In the genomic region with DNA sequence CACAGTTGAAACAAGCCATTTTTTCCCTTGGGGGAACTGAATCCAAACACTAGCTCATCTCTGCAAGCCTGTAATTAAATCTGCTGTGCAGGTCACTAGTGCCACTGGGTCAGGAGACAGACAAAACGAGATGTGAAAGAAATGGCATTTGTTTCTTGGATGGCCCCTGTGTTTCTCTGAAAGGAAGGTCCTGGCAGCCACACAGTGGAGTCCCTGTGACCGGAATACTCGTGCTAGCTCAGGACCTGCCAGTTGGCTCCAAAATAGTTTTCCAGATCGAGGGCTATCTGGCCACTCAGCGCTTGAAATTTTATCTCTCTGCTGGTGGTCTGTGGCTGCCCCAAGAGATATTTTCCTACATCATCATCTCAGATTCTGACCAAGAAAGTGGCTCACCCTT, we compare ENCODE assay signal across 10 mouse cellular contexts.
DNase-seq lines count a peak whose midpoint lies in the region; ATAC-seq lines count a peak whose summit lies in the region.
"Had no signal": no experiment of that assay in that cellular context is flagged by ENCODE, and none has a peak within 500 bp of the region (broad histone marks: within the 10 kb centered on the region; RNA-seq: fewer than 3 reads in every experiment).

No protein-coding gene starts in this region.

- WGBS in hindbrain, embryonic 16.5 days = 43% methylated on average over 5 of the region's 5 CpGs
- WGBS in hindbrain, embryonic 12.5 days = 53% methylated on average over 5 of the region's 5 CpGs

- H3K36me3 ChIP-seq in hindbrain, embryonic 16.5 days (ENCODE audit: control insufficient read depth, insufficient read depth, low read length) = no peaks in the 10 kb centered on the region
- H3K36me3 ChIP-seq in hindbrain, embryonic 12.5 days = no peaks in the 10 kb centered on the region
- H3K36me3 ChIP-seq: G1E; midbrain, embryonic 15.5 days had no signal

- no peak overlapping the region for H3K4me2 ChIP-seq in hindbrain, embryonic 16.5 days (ENCODE audit: low read length)
- H3K4me2 ChIP-seq in hindbrain, embryonic 12.5 days (replicated peaks) = no peak overlapping the region
- H3K4me2 ChIP-seq: midbrain, embryonic 15.5 days had no signal

- H3K4me1 ChIP-seq in hindbrain, embryonic 16.5 days (ENCODE audit: control insufficient read depth, insufficient read depth, low read depth, low read length) = no peaks in the 10 kb centered on the region
- no peaks in the 10 kb centered on the region for H3K4me1 ChIP-seq in hindbrain, embryonic 12.5 days
- H3K4me1 ChIP-seq: midbrain, embryonic 15.5 days had no signal

- DNase-seq in cerebellum, adult 11 months = peak; percentile 3
- peak; percentile 15 for DNase-seq in gastrocnemius, postnatal 36 days
- DNase-seq in left cerebral cortex, postnatal 14 days (ENCODE audit: low spot score in 2 of 2) = peak; percentile 19 to 31
- no peak for DNase-seq in lung, postnatal 25 days (ENCODE audit: low spot score)
- DNase-seq in kidney, postnatal 4 days = no peak

- H3K9me3 ChIP-seq in hindbrain, embryonic 16.5 days (ENCODE audit: control insufficient read depth, low read length) = no peaks in the 10 kb centered on the region
- H3K9me3 ChIP-seq in hindbrain, embryonic 12.5 days (replicated peaks) = no peaks in the 10 kb centered on the region
- H3K9me3 ChIP-seq: midbrain, embryonic 15.5 days had no signal

- H3K27ac ChIP-seq in hindbrain, embryonic 16.5 days (ENCODE audit: low read depth, low read length) = no peak overlapping the region
- H3K27ac ChIP-seq in hindbrain, embryonic 12.5 days = no peak overlapping the region
- H3K27ac ChIP-seq: midbrain, embryonic 15.5 days had no signal

- H3K4me3 ChIP-seq in hindbrain, embryonic 16.5 days (ENCODE audit: low read length) = no peak overlapping the region
- no peak overlapping the region for H3K4me3 ChIP-seq in hindbrain, embryonic 12.5 days
- H3K4me3 ChIP-seq: midbrain, embryonic 15.5 days had no signal

- peak; percentile 63; the same call in 1 of the 2 replicates for ATAC-seq in hindbrain, embryonic 16.5 days
- ATAC-seq in hindbrain, embryonic 12.5 days (ENCODE audit: low FRiP score) = no peak
- no peak for ATAC-seq in CD4-positive, CD25-positive, alpha-beta regulatory T cell, adult 4 months
- ATAC-seq: midbrain, embryonic 15.5 days had no signal

- intact Hi-C loops in gastrocnemius, postnatal 36 days (cut with DNase I) = loop anchor here (5.0 kb wide), 1 partner anchor 64 kb away; no protein-coding TSS in a partner anchor
- intact Hi-C loops in left cerebral cortex, postnatal 14 days (cut with DNase I) = no loop called here

- H3K27me3 ChIP-seq in hindbrain, embryonic 16.5 days (replicated peaks; ENCODE audit: control insufficient read depth, insufficient read depth, low read length) = no peaks in the 10 kb centered on the region
- H3K27me3 ChIP-seq in hindbrain, embryonic 12.5 days = no peaks in the 10 kb centered on the region
- H3K27me3 ChIP-seq: midbrain, embryonic 15.5 days had no signal

- no peak overlapping the region for H3K9ac ChIP-seq in hindbrain, embryonic 16.5 days (ENCODE audit: low read depth, low read length)
- H3K9ac ChIP-seq in hindbrain, embryonic 12.5 days = no peak overlapping the region
- H3K9ac ChIP-seq: midbrain, embryonic 15.5 days had no signal

Comparison
In these comparisons a context has a peak if more than half of its experiments do, and no peak if none do; other contexts are left out.
1. DNase-seq: peak in cerebellum, adult 11 months (single experiment), gastrocnemius, postnatal 36 days (2 of 2) and left cerebral cortex, postnatal 14 days (2 of 2); none in lung, postnatal 25 days (single experiment) and kidney, postnatal 4 days (0 of 2).